Mouse (Mus musculus) embryonic facial prominence, embryonic 11.5 days (tissue): Measurements from ENCODE around the gene Zfp93. TPM values are rescaled to one million over a fixed set of nuclear protein-coding genes. Genes with fewer than 3 reads are reported as not detected.

ENCODE experiments used
- ATAC-seq: fragments of 200-750 bp; cut with Nextera tagmentation; replicated peaks from 2 replicates; pipeline ENCODE4 v1.8.0; 2017; ENCODE audit warnings: low read depth; ENCODE audit not compliant: insufficient number of reproducible peaks, low FRiP score, low TSS enrichment
- DNase-seq: peaks from one replicate; pipeline ENCODE4 v3.0.0-alpha.2; 2015; ENCODE audit warnings: low spot score
- H3K27ac ChIP-seq: fragments of 300-500 bp; sonication (generic); replicated peaks from 2 replicates; pipeline ENCODE4 v1.5.1; 2014; ENCODE audit warnings: mild to moderate bottlenecking, low read depth, low read length, control low read depth
- H3K27me3 ChIP-seq: fragments of 300-500 bp; sonication (generic); 2 replicates; pipeline ENCODE4 v1.6.1; 2014; ENCODE audit warnings: mild to moderate bottlenecking, low read length, moderate library complexity, mixed read lengths; ENCODE audit not compliant: control insufficient read depth, insufficient read depth
- H3K36me3 ChIP-seq: fragments of 300-500 bp; sonication (generic); replicated peaks from 2 replicates; pipeline ENCODE4 v1.6.1; 2014; ENCODE audit warnings: low read depth, mild to moderate bottlenecking, low read length, moderate library complexity, mixed read lengths; ENCODE audit not compliant: control insufficient read depth, insufficient read depth
- H3K4me1 ChIP-seq: fragments of 300-500 bp; sonication (generic); 2 replicates; pipeline ENCODE4 v1.6.1; 2014; ENCODE audit warnings: low read length, mixed read lengths; ENCODE audit not compliant: control insufficient read depth, insufficient read depth
- H3K4me2 ChIP-seq: fragments of 300-500 bp; sonication (generic); 2 replicates; pipeline ENCODE4 v1.6.1; 2014; ENCODE audit warnings: low read depth, mild to moderate bottlenecking, control low read depth, low read length, moderate library complexity
- H3K4me3 ChIP-seq: fragments of 300-500 bp; sonication (generic); 2 replicates; pipeline ENCODE4 v1.5.1; 2014; ENCODE audit warnings: low read depth, low read length, control low read depth
- H3K9ac ChIP-seq: fragments of 300-500 bp; sonication (generic); replicated peaks from 2 replicates; pipeline ENCODE4 v1.6.1; 2014; ENCODE audit warnings: mild to moderate bottlenecking, control low read depth, low read length
- H3K9me3 ChIP-seq: fragments of 300-500 bp; sonication (generic); replicated peaks from 2 replicates; pipeline ENCODE4 v1.6.1; 2016; ENCODE audit warnings: mild to moderate bottlenecking, low read length, inconsistent platforms, mixed read lengths; ENCODE audit not compliant: control insufficient read depth
- WGBS: fragments of 180-500 bp; shearing (Covaris S2); extraction: QIAGEN DNeasy Blood & Tissue Kit; methylation state at CpG from one replicate; pipeline ENCODE4 v1.1.7; 2014; 5-methylcytosine and 5-hydroxymethylcytosine counted together
- polyA plus RNA-seq: library from polyadenylated mRNA; unstranded; fragments of >200 nt; fragmentation: Nextera tagmentation; extraction: Ambion mirVana; gene quantifications from 2 replicates; pipeline ENCODE4 v1.2.1, GENCODE M21; 2014

Gene Zfp93
- polyA plus RNA-seq, 1 experiment from 2014 or later, result 9.8 TPM

- Histone ChIP-seq H3K4me2 (no peak overlapping the region), H3K4me3 (no peak overlapping the region), H3K36me3 (peaks cover 41% of the 10 kb centered on the region), H3K27ac (no peak overlapping the region), H3K9ac (no peak overlapping the region), H3K4me1 (no peaks in the 10 kb centered on the region), H3K27me3 (no peaks in the 10 kb centered on the region), H3K9me3 (no peaks in the 10 kb centered on the region)
- 93% methylated on average over 4 of the region's 4 CpGs for WGBS
- no peak for ATAC-seq
- no peak for DNase-seq
These were observed 24.5 kb downstream of the Zfp93 start for GRCm38 (mm10) chr7:24294763-24295162.

- H3K4me2 ChIP-seq, result no peak overlapping the region
- H3K4me1 ChIP-seq, result no peaks in the 10 kb centered on the region
- no peaks in the 10 kb centered on the region for H3K27me3 ChIP-seq
- H3K36me3 ChIP-seq, result peaks cover 35% of the 10 kb centered on the region
- H3K9ac ChIP-seq, result no peak overlapping the region
- H3K27ac ChIP-seq, result no peak overlapping the region
- DNase-seq (no peak), ATAC-seq (no peak)
- H3K9me3 ChIP-seq, result no peaks in the 10 kb centered on the region
- H3K4me3 ChIP-seq, result no peak overlapping the region
- WGBS, result 96% methylated on average over 7 of the region's 7 CpGs
These were observed 25.2 kb downstream of the Zfp93 start for GRCm38 (mm10) chr7:24295376-24295775.

GRCm38 (mm10) chr7:24296386-24296785 is 26.2 kb downstream of the Zfp93 start:
- Histone ChIP-seq H3K4me2 (no peak overlapping the region), H3K4me3 (no peak overlapping the region), H3K27me3 (no peaks in the 10 kb centered on the region), H3K27ac (no peak overlapping the region), H3K9me3 (no peaks in the 10 kb centered on the region), H3K9ac (no peak overlapping the region), H3K36me3 (peaks cover 26% of the 10 kb centered on the region), H3K4me1 (no peaks in the 10 kb centered on the region)
- no peak for DNase-seq
- no peak for ATAC-seq
- WGBS, result 98% methylated on average over 7 of the region's 7 CpGs

- WGBS, result 92% methylated on average over 15 of the region's 15 CpGs
- ATAC-seq (no peak), DNase-seq (no peak)
- no peaks in the 10 kb centered on the region for H3K4me1 ChIP-seq
- H3K4me3 ChIP-seq, result peak overlapping the region; percentile 50
- peak overlapping the region; percentile 78; the same call in 1 of the 2 replicates for H3K4me2 ChIP-seq
- H3K9ac ChIP-seq, result peak overlapping the region; percentile 77; the same call in 1 of the 2 replicates
- H3K36me3 ChIP-seq, result peaks cover 17% of the 10 kb centered on the region
- H3K9me3 ChIP-seq, result no peaks in the 10 kb centered on the region
- H3K27me3 ChIP-seq, result no peaks in the 10 kb centered on the region
- H3K27ac ChIP-seq, result no peak overlapping the region
These were observed 27.3 kb downstream of the Zfp93 start for GRCm38 (mm10) chr7:24297361-24298095.

GRCm38 (mm10) chr7:24298635-24298972 is 28.4 kb downstream of the Zfp93 start:
- no peaks in the 10 kb centered on the region for H3K27me3 ChIP-seq
- under 1% methylated on average over 12 of the region's 12 CpGs for WGBS
- no peaks in the 10 kb centered on the region for H3K9me3 ChIP-seq
- no peak for DNase-seq
- peak overlapping the region; percentile 87 for H3K27ac ChIP-seq
- peak overlapping the region; percentile 78 for H3K4me2 ChIP-seq
- H3K9ac ChIP-seq, result peak overlapping the region; percentile 77
- peak overlapping the region; percentile 50 for H3K4me3 ChIP-seq
- peaks cover 16% of the 10 kb centered on the region for H3K36me3 ChIP-seq
- peak; percentile 27; the same call in 1 of the 2 replicates for ATAC-seq
- no peaks in the 10 kb centered on the region for H3K4me1 ChIP-seq

- Histone ChIP-seq H3K9me3 (no peaks in the 10 kb centered on the region), H3K4me3 (peak overlapping the region; percentile 50), H3K27ac (peak overlapping the region; percentile 87), H3K27me3 (no peaks in the 10 kb centered on the region), H3K4me2 (peak overlapping the region; percentile 78), H3K9ac (peak overlapping the region; percentile 77), H3K36me3 (peaks cover 16% of the 10 kb centered on the region), H3K4me1 (no peaks in the 10 kb centered on the region)
- DNase-seq (peak; percentile 95), ATAC-seq (peak; percentile 84)
- WGBS, result under 1% methylated on average over 41 of the region's 47 CpGs
These were observed 28.9 kb downstream of the Zfp93 start for GRCm38 (mm10) chr7:24298973-24299708.

- Histone ChIP-seq H3K9ac (peak overlapping the region; percentile 77), H3K36me3 (peaks cover 14% of the 10 kb centered on the region), H3K27me3 (no peaks in the 10 kb centered on the region), H3K9me3 (no peaks in the 10 kb centered on the region), H3K27ac (peak overlapping the region; percentile 87), H3K4me3 (peak overlapping the region; percentile 50), H3K4me2 (peak overlapping the region; percentile 78), H3K4me1 (no peaks in the 10 kb centered on the region)
- peak; percentile 43 for DNase-seq
- under 1% methylated on average over 18 of the region's 18 CpGs for WGBS
- peak; percentile 32 for ATAC-seq
These were observed 29.7 kb downstream of the Zfp93 start for GRCm38 (mm10) chr7:24299823-24300481.
